Mouse (Mus musculus) kidney, embryonic 14.5 days (tissue): Measurements from ENCODE around the gene Smarcd1. TPM values are rescaled to one million over a fixed set of nuclear protein-coding genes. Genes with fewer than 3 reads are reported as not detected.
A peak's percentile ranks its signal among the peaks of the same experiment; 100 is the strongest.

ENCODE experiments used
- ATAC-seq: fragments of 200-750 bp; cut with Nextera tagmentation; 2 replicates; pipeline ENCODE4 v1.8.0; 2017; ENCODE audit warnings: moderate number of reproducible peaks, mild to moderate bottlenecking, moderate TSS enrichment, moderate library complexity; ENCODE audit not compliant: low FRiP score, low TSS enrichment
- H3K27ac ChIP-seq: fragments of 300-500 bp; sonication (generic); 2 replicates; pipeline ENCODE4 v1.5.1; 2014; ENCODE audit warnings: low read depth, mild to moderate bottlenecking, low read length, moderate library complexity, mixed read lengths
- H3K27me3 ChIP-seq: fragments of 300-500 bp; sonication (generic); 2 replicates; pipeline ENCODE4 v1.6.1; 2014; ENCODE audit warnings: mild to moderate bottlenecking, low read length; ENCODE audit not compliant: control insufficient read depth, insufficient read depth
- H3K36me3 ChIP-seq: fragments of 300-500 bp; sonication (generic); 2 replicates; pipeline ENCODE4 v1.6.1; 2014; ENCODE audit warnings: low read length, mixed read lengths; ENCODE audit not compliant: control insufficient read depth, insufficient read depth
- H3K4me1 ChIP-seq: fragments of 300-500 bp; sonication (generic); 2 replicates; pipeline ENCODE4 v1.6.1; 2014; ENCODE audit warnings: low read length, mixed read lengths; ENCODE audit not compliant: control insufficient read depth, insufficient read depth
- H3K4me2 ChIP-seq: fragments of 300-500 bp; sonication (generic); replicated peaks from 2 replicates; pipeline ENCODE4 v1.6.1; 2014; ENCODE audit warnings: low read depth, mild to moderate bottlenecking, low read length
- H3K4me3 ChIP-seq: fragments of 300-500 bp; sonication (generic); 2 replicates; pipeline ENCODE4 v1.5.1; 2014; ENCODE audit warnings: mild to moderate bottlenecking, low read length
- H3K9ac ChIP-seq: fragments of 300-500 bp; sonication (generic); 2 replicates; pipeline ENCODE4 v1.6.1; 2014; ENCODE audit warnings: low read depth, mild to moderate bottlenecking, low read length, moderate library complexity
- H3K9me3 ChIP-seq: fragments of 300-500 bp; sonication (generic); 2 replicates; pipeline ENCODE4 v1.6.1; 2016; ENCODE audit warnings: low read length; ENCODE audit not compliant: control insufficient read depth
- WGBS: fragments of 180-500 bp; shearing (Covaris S2); extraction: QIAGEN DNeasy Blood & Tissue Kit; methylation state at CpG from one replicate; pipeline ENCODE4 v1.1.7; 2014; 5-methylcytosine and 5-hydroxymethylcytosine counted together
- polyA plus RNA-seq: library from polyadenylated mRNA; unstranded; fragments of >200 nt; fragmentation: Nextera tagmentation; extraction: Ambion mirVana; gene quantifications from 2 replicates; pipeline ENCODE4 v1.2.1, GENCODE M21; 2014

Gene Smarcd1
- polyA plus RNA-seq, 1 experiment from 2014 or later: 74.2 TPM

GRCm38 (mm10) chr15:99677089-99677488 is 24.8 kb upstream of the Smarcd1 start:
- no peak overlapping the region for H3K4me3 ChIP-seq
- H3K9ac ChIP-seq: no peak overlapping the region
- no peaks in the 10 kb centered on the region for H3K9me3 ChIP-seq
- no peak; the same call in 1 of the 2 replicates for ATAC-seq
- H3K27me3 ChIP-seq: peaks cover 8% of the 10 kb centered on the region
- WGBS: 41% methylated on average over 8 of the region's 8 CpGs
- H3K4me1 ChIP-seq: no peaks in the 10 kb centered on the region
- H3K4me2 ChIP-seq: no peak overlapping the region
- H3K27ac ChIP-seq: no peak overlapping the region
- no peaks in the 10 kb centered on the region for H3K36me3 ChIP-seq

GRCm38 (mm10) chr15:99678063-99678800 is 23.7 kb upstream of the Smarcd1 start:
- peak; percentile 39; the same call in 1 of the 2 replicates for ATAC-seq
- WGBS: 11% methylated on average over 13 of the region's 13 CpGs
- Histone ChIP-seq H3K4me2 (no peak overlapping the region), H3K9ac (no peak overlapping the region), H3K4me3 (no peak overlapping the region), H3K9me3 (no peaks in the 10 kb centered on the region), H3K36me3 (no peaks in the 10 kb centered on the region), H3K27ac (no peak overlapping the region), H3K4me1 (no peaks in the 10 kb centered on the region), H3K27me3 (peaks cover 4% of the 10 kb centered on the region; the same call in 1 of the 2 replicates)

- WGBS: 52% methylated on average over 7 of the region's 7 CpGs
- Histone ChIP-seq H3K4me1 (no peaks in the 10 kb centered on the region), H3K36me3 (no peaks in the 10 kb centered on the region), H3K27me3 (no peaks in the 10 kb centered on the region), H3K9ac (no peak overlapping the region), H3K9me3 (no peaks in the 10 kb centered on the region), H3K4me2 (no peak overlapping the region), H3K4me3 (no peak overlapping the region), H3K27ac (no peak overlapping the region)
- no peak for ATAC-seq
Observed at GRCm38 (mm10) chr15:99679008-99679407, 22.9 kb upstream of the Smarcd1 start.

- H3K4me2 ChIP-seq: no peak overlapping the region
- 93% methylated on average over 7 of the region's 7 CpGs for WGBS
- no peak overlapping the region for H3K9ac ChIP-seq
- no peaks in the 10 kb centered on the region for H3K27me3 ChIP-seq
- H3K36me3 ChIP-seq: no peaks in the 10 kb centered on the region
- no peak overlapping the region for H3K27ac ChIP-seq
- H3K9me3 ChIP-seq: no peaks in the 10 kb centered on the region
- no peaks in the 10 kb centered on the region for H3K4me1 ChIP-seq
- no peak for ATAC-seq
- no peak overlapping the region for H3K4me3 ChIP-seq
Observed at GRCm38 (mm10) chr15:99682880-99683279, 19.0 kb upstream of the Smarcd1 start.

- Histone ChIP-seq H3K4me1 (no peaks in the 10 kb centered on the region), H3K9me3 (no peaks in the 10 kb centered on the region), H3K4me2 (no peak overlapping the region), H3K27me3 (no peaks in the 10 kb centered on the region), H3K4me3 (no peak overlapping the region), H3K27ac (no peak overlapping the region), H3K9ac (no peak overlapping the region), H3K36me3 (no peaks in the 10 kb centered on the region)
- whole genome bisulfite sequencing: 91% methylated on average over 5 of the region's 5 CpGs
- no peak for ATAC-seq
Observed at GRCm38 (mm10) chr15:99684156-99684555, 17.8 kb upstream of the Smarcd1 start.

- H3K36me3 ChIP-seq: no peaks in the 10 kb centered on the region
- WGBS: 11% methylated on average over 4 of the region's 4 CpGs
- ATAC-seq: peak; percentile 50
- H3K27me3 ChIP-seq: no peaks in the 10 kb centered on the region
- H3K4me2 ChIP-seq: no peak overlapping the region
- H3K4me1 ChIP-seq: no peaks in the 10 kb centered on the region
- no peak overlapping the region for H3K27ac ChIP-seq
- no peak overlapping the region for H3K4me3 ChIP-seq
- no peak overlapping the region for H3K9ac ChIP-seq
- no peaks in the 10 kb centered on the region for H3K9me3 ChIP-seq
Observed at GRCm38 (mm10) chr15:99688712-99689111, 13.2 kb upstream of the Smarcd1 start.

GRCm38 (mm10) chr15:99690924-99691323 is 11.0 kb upstream of the Smarcd1 start:
- WGBS: 6% methylated on average over 4 of the region's 4 CpGs
- no peak overlapping the region for H3K4me3 ChIP-seq
- H3K9ac ChIP-seq: no peak overlapping the region
- H3K9me3 ChIP-seq: no peaks in the 10 kb centered on the region
- H3K4me1 ChIP-seq: no peaks in the 10 kb centered on the region
- no peaks in the 10 kb centered on the region for H3K36me3 ChIP-seq
- ATAC-seq: peak; percentile 28; the same call in 1 of the 2 replicates
- H3K27ac ChIP-seq: no peak overlapping the region
- H3K4me2 ChIP-seq: no peak overlapping the region
- no peaks in the 10 kb centered on the region for H3K27me3 ChIP-seq

GRCm38 (mm10) chr15:99691976-99692375 is 10.0 kb upstream of the Smarcd1 start:
- Histone ChIP-seq H3K27ac (no peak overlapping the region), H3K4me3 (no peak overlapping the region), H3K4me1 (no peaks in the 10 kb centered on the region), H3K9me3 (no peaks in the 10 kb centered on the region), H3K4me2 (no peak overlapping the region), H3K36me3 (no peaks in the 10 kb centered on the region), H3K27me3 (no peaks in the 10 kb centered on the region), H3K9ac (no peak overlapping the region)
- no peak for ATAC-seq
- WGBS: 46% methylated on average over 8 of the region's 9 CpGs

- 17% methylated on average over 2 of the region's 2 CpGs for WGBS
- 0 out of 2 replicates have a peak, but pooled peaks cover 4% of the 10 kb centered on the region for H3K4me1 ChIP-seq
- no peaks in the 10 kb centered on the region for H3K36me3 ChIP-seq
- H3K27me3 ChIP-seq: no peaks in the 10 kb centered on the region
- no peak overlapping the region for H3K27ac ChIP-seq
- no peak overlapping the region for H3K9ac ChIP-seq
- H3K4me3 ChIP-seq: no peak overlapping the region
- H3K9me3 ChIP-seq: no peaks in the 10 kb centered on the region
- no peak for ATAC-seq
- H3K4me2 ChIP-seq: no peak overlapping the region
Observed at GRCm38 (mm10) chr15:99697309-99697708, 4.6 kb upstream of the Smarcd1 start.
